Mouse (Mus musculus): ENCODE results near the gene Trim8. TPM values are rescaled to one million over a fixed set of nuclear protein-coding genes. Genes with fewer than 3 reads are reported as not detected.

Trim8 gene
- total and polyA plus RNA-seq, 3 experiments = 4.4 to 24.9 (median 12.0) TPM

GRCm38 (mm10) chr19:46497230-46497629 lies 4.3 kb upstream of the Trim8 start:
- in situ Hi-C loops (cut with MboI; ENCODE audit: low pct_ligation_motif_present, low pct_unique_long_range_greater_than_20kb, low sequenced_read_pairs) = no loop called here
- Histone ChIP-seq H3K9me3 (replicated peaks; ENCODE audit: low read length) (no peaks in the 10 kb centered on the region), H3K27ac (ENCODE audit: insufficient read depth, low read depth) (no peak overlapping the region), H3K36me3 (replicated peaks in 1 of 2; ENCODE audit: control insufficient read depth in 1 of 2, insufficient read depth in 1 of 2, low read length in 1 of 2) (no peaks in the 10 kb centered on the region), H3K4me1 (ENCODE audit: control insufficient read depth in 1 of 2, insufficient read depth in 2 of 2) (peaks cover 4 to 7% of the 10 kb centered on the region in 2 experiments; a peak in 3 of 4 replicates), H3K9ac (ENCODE audit: insufficient read depth, low read depth) (no peak overlapping the region), H3K79me2 (replicated peaks; ENCODE audit: control insufficient read depth, extremely low read depth, insufficient read depth, poor library complexity, severe bottlenecking) (peaks cover 1% of the 10 kb centered on the region), H3K4me2 (ENCODE audit: insufficient read depth, low read depth, poor library complexity, severe bottlenecking) (no peak overlapping the region), H3K4me3 (replicated peaks in 1 of 3; ENCODE audit: low read depth in 2 of 3, low read length in 2 of 3, poor library complexity in 1 of 3) (no peak overlapping the region), H3K27me3 (replicated peaks) (no peaks in the 10 kb centered on the region)
- dilution Hi-C loops (cut with MboI; ENCODE audit: extremely low pct_ligation_motif_present, extremely low pct_unique_long_range_greater_than_20kb, low sequenced_read_pairs) = no loop called here
- TF ChIP-seq RAD21 (IDR thresholded peaks at IDR 0.05; ENCODE audit: low read depth, low read length) (no peak), GABPA (IDR thresholded peaks at IDR 0.05; ENCODE audit: insufficient replicate concordance, low read depth, low read length) (no peak), TCF12 (IDR thresholded peaks at IDR 0.05; ENCODE audit: low read depth, low read length) (no peak), USF1 (IDR thresholded peaks at IDR 0.05; ENCODE audit: low read depth, low read length) (no peak), ZNF384 (IDR thresholded peaks at IDR 0.05; ENCODE audit: low read depth, low read length) (no peak), MAZ (IDR thresholded peaks at IDR 0.05; ENCODE audit: low read depth, low read length) (no peak), POLR2A (IDR thresholded peaks at IDR 0.05; ENCODE audit: low read depth, low read length) (no peak), MYC (IDR thresholded peaks at IDR 0.05; ENCODE audit: low read depth, low read length) (no peak), SIN3A (IDR thresholded peaks at IDR 0.05; ENCODE audit: low read length) (no peak), EP300 (IDR thresholded peaks at IDR 0.05; ENCODE audit: low read length) (no peak), HCFC1 (IDR thresholded peaks at IDR 0.05; ENCODE audit: low read depth, low read length) (no peak), USF2 (conservative IDR thresholded peaks at IDR 0.05; ENCODE audit: low read depth, low read length) (no peak), MAX (IDR thresholded peaks at IDR 0.05; ENCODE audit: low read length) (no peak), KAT2A (IDR thresholded peaks at IDR 0.05; ENCODE audit: insufficient replicate concordance, low read length) (no peak)
- DNase-seq (ENCODE audit: extremely low read depth) = no peak

DNA sequence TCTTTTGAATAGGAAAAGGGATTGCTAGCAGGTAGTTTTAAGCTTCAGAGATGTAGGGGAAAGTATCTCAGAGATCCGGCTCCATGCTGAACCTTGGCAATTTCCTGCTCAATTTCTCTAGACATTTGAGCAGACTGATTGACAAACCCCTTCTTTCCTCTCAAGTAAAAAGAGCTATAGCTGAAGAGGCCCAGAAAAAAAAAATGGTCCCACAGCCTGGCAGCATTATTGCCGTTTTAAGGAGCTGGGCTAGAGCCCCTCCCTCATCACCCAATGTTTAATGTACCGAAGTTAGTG lies 2.0 kb upstream of the Trim8 start:
- Histone ChIP-seq H3K79me2 (replicated peaks; ENCODE audit: control insufficient read depth, extremely low read depth, insufficient read depth, poor library complexity, severe bottlenecking) (peaks cover 20% of the 10 kb centered on the region), H3K36me3 (replicated peaks in 1 of 2; ENCODE audit: control insufficient read depth in 1 of 2, insufficient read depth in 1 of 2, low read length in 1 of 2) (peaks cover 0 to 3% of the 10 kb centered on the region in 2 experiments), H3K9me3 (replicated peaks; ENCODE audit: low read length) (no peaks in the 10 kb centered on the region), H3K4me1 (ENCODE audit: control insufficient read depth in 1 of 2, insufficient read depth in 2 of 2) (peaks cover 4 to 7% of the 10 kb centered on the region in 2 experiments; a peak in 3 of 4 replicates), H3K4me2 (ENCODE audit: insufficient read depth, low read depth, poor library complexity, severe bottlenecking) (peak overlapping the region; percentile 70), H3K27me3 (replicated peaks) (no peaks in the 10 kb centered on the region), H3K4me3 (replicated peaks in 1 of 3; ENCODE audit: low read depth in 2 of 3, low read length in 2 of 3, poor library complexity in 1 of 3) (no peak overlapping the region), H3K9ac (ENCODE audit: insufficient read depth, low read depth) (peak overlapping the region; percentile 51), H3K27ac (ENCODE audit: insufficient read depth, low read depth) (no peak overlapping the region)
- no peak for DNase-seq (ENCODE audit: extremely low read depth)
- in situ Hi-C loops (cut with MboI; ENCODE audit: low pct_ligation_motif_present, low pct_unique_long_range_greater_than_20kb, low sequenced_read_pairs) (no loop called here), dilution Hi-C loops (cut with MboI; ENCODE audit: extremely low pct_ligation_motif_present, extremely low pct_unique_long_range_greater_than_20kb, low sequenced_read_pairs) (no loop called here)
- TF ChIP-seq IRF4 (IDR thresholded peaks at IDR 0.05; ENCODE audit: low read depth, low read length) (no peak), CHD2 (IDR thresholded peaks at IDR 0.05; ENCODE audit: low read length) (no peak), MYC (IDR thresholded peaks at IDR 0.05; ENCODE audit: low read depth, low read length) (no peak; the same call in 1 of the 2 replicates), EP300 (IDR thresholded peaks at IDR 0.05; ENCODE audit: low read length) (no peak; the same call in 1 of the 2 replicates), JUN (IDR thresholded peaks at IDR 0.05; ENCODE audit: insufficient read depth, low read depth, low read length) (no peak), ZNF384 (IDR thresholded peaks at IDR 0.05; ENCODE audit: low read depth, low read length) (peak; percentile 17; the same call in 1 of the 2 replicates), JUND (conservative IDR thresholded peaks at IDR 0.05; ENCODE audit: low read depth, low read length) (no peak), TCF12 (IDR thresholded peaks at IDR 0.05; ENCODE audit: low read depth, low read length) (no peak), USF2 (conservative IDR thresholded peaks at IDR 0.05; ENCODE audit: low read depth, low read length) (no peak), ETS1 (conservative IDR thresholded peaks at IDR 0.05; ENCODE audit: low read depth, low read length) (no peak), UBTF (IDR thresholded peaks at IDR 0.05; ENCODE audit: low read depth, low read length) (no peak), SIN3A (IDR thresholded peaks at IDR 0.05; ENCODE audit: low read length) (no peak), MXI1 (IDR thresholded peaks at IDR 0.05; ENCODE audit: low read depth, low read length) (no peak), CHD1 (IDR thresholded peaks at IDR 0.05; ENCODE audit: low read depth, low read length) (0 out of 2 replicates have a peak, but pooled peaks have one; percentile 21), NELFE (IDR thresholded peaks at IDR 0.05; ENCODE audit: low read depth, low read length) (peak; percentile 48; the same call in 1 of the 2 replicates), BHLHE40 (IDR thresholded peaks at IDR 0.05; ENCODE audit: low read depth, low read length) (peak; percentile 97; the same call in 1 of the 2 replicates), TBP (conservative IDR thresholded peaks at IDR 0.05; ENCODE audit: low read depth, low read length) (0 out of 2 replicates have a peak, but pooled peaks have one; percentile 43)
